Mouse (Mus musculus) intestine, embryonic 14.5 days (tissue): ENCODE data around the gene Dync1li1. TPM values are rescaled to one million over a fixed set of nuclear protein-coding genes. Genes with fewer than 3 reads are reported as not detected.
A peak's percentile ranks its signal among the peaks of the same experiment; 100 is the strongest.
"Not testable (repeated sequence)": the region's sequence is repeated elsewhere in the genome, so short reads cannot be mapped to it uniquely, and the experiment has no call there.

ENCODE experiments used
- ATAC-seq: fragments of 200-750 bp; cut with Nextera tagmentation; replicated peaks from 2 replicates; pipeline ENCODE4 v1.8.0; 2017; ENCODE audit warnings: low read depth, moderate number of reproducible peaks, moderate TSS enrichment, moderate library complexity; ENCODE audit not compliant: low FRiP score, low TSS enrichment
- DNase-seq: peaks from one replicate; pipeline ENCODE4 v3.0.0-alpha.2; 2018; ENCODE audit warnings: low spot score
- H3K27ac ChIP-seq: fragments of 300-500 bp; sonication (generic); 2 replicates; pipeline ENCODE4 v1.5.1; 2014; ENCODE audit warnings: low read depth, mild to moderate bottlenecking, control low read depth
- H3K27me3 ChIP-seq: fragments of 300-500 bp; sonication (generic); replicated peaks from 2 replicates; pipeline ENCODE4 v1.6.1; 2014; ENCODE audit warnings: low read length, control low read depth; ENCODE audit not compliant: control insufficient read depth, insufficient read depth
- H3K36me3 ChIP-seq: fragments of 300-500 bp; sonication (generic); 2 replicates; pipeline ENCODE4 v1.6.1; 2014; ENCODE audit warnings: low read length, control low read depth; ENCODE audit not compliant: control insufficient read depth, insufficient read depth
- H3K4me1 ChIP-seq: fragments of 300-500 bp; sonication (generic); replicated peaks from 2 replicates; pipeline ENCODE4 v1.6.1; 2014; ENCODE audit warnings: low read length, control low read depth, mixed read lengths; ENCODE audit not compliant: control insufficient read depth, insufficient read depth
- H3K4me2 ChIP-seq: fragments of 300-500 bp; sonication (generic); 2 replicates; pipeline ENCODE4 v1.6.1; 2014; ENCODE audit warnings: low read length
- H3K4me3 ChIP-seq: fragments of 300-500 bp; sonication (generic); 2 replicates; pipeline ENCODE4 v1.5.1; 2014; ENCODE audit warnings: low read depth, low read length, control low read depth, mixed read lengths
- H3K9ac ChIP-seq: fragments of 300-500 bp; sonication (generic); 2 replicates; pipeline ENCODE4 v1.6.1; 2014; ENCODE audit warnings: mild to moderate bottlenecking, low read length
- H3K9me3 ChIP-seq: fragments of 300-500 bp; sonication (generic); 2 replicates; pipeline ENCODE4 v1.6.1; 2016; ENCODE audit warnings: low read length, control low read depth; ENCODE audit not compliant: control insufficient read depth
- WGBS: fragments of 180-500 bp; shearing (Covaris S2); extraction: QIAGEN DNeasy Blood & Tissue Kit; methylation state at CpG from one replicate; pipeline ENCODE4 v1.1.7; 2014; 5-methylcytosine and 5-hydroxymethylcytosine counted together
- polyA plus RNA-seq: library from polyadenylated mRNA; unstranded; fragments of >200 nt; fragmentation: Nextera tagmentation; extraction: Ambion mirVana; gene quantifications from 2 replicates; pipeline ENCODE4 v1.2.1, GENCODE M21; 2014

Dync1li1 gene
- 41.5 and 55.5 TPM in 2 replicates for polyA plus RNA-seq

DNA sequence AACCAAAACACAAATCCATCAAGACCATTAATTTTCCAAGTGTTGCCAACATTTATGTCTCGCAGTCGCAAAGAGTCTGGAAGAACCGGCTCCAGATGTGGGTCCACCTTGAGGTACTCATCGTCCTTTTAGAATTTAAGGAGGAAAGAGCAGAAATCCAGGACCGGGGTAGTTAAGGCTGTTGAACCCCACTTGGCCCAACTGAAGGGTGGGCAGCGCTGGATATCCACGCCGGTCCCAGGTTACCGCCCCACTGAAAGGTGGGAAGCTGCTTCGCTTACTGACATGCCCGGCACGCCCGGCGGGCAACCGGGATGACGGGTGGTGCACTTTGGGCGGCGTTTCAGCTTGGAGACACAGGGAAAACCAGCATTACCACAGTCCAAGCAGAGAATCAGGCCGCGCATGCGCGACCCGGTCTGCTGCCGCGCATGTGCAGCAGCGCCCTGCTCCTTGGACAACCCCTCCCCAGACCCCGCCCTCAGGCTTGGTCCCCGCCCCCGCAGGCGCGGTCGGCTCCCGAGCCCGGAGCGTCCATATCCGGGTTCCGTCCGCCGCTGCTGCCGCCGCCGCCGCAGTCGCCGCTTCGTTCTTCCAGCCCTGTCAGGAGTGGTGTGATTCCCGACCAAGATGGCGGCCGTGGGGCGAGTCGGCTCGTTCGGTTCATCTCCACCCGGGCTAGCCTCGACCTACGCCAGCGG lies at the start of gene Dync1li1:
TSS of gene Dync1li1 (plus strand) at position 539 of the 701 bp plus-strand sequence.
- H3K36me3 ChIP-seq, result peaks cover 14% of the 10 kb centered on the region
- peaks cover 16% of the 10 kb centered on the region for H3K4me1 ChIP-seq
- peak within 1 kb of the TSS; percentile 89 for H3K9ac ChIP-seq
- under 1% methylated on average over 57 of the region's 57 CpGs for WGBS
- H3K9me3 ChIP-seq, result no peaks in the 10 kb centered on the region
- peak within 1 kb of the TSS; percentile 71 for H3K4me2 ChIP-seq
- DNase-seq, result peak; percentile 98
- H3K27me3 ChIP-seq, result no peaks in the 10 kb centered on the region
- peak within 1 kb of the TSS; percentile 92 for H3K27ac ChIP-seq
- peak; percentile 93 for ATAC-seq
- peak within 1 kb of the TSS; percentile 79 for H3K4me3 ChIP-seq

- DNase-seq (no peak), ATAC-seq (peak; percentile 13; the same call in 1 of the 2 replicates)
These were observed 49.3 kb upstream of the Dync1li1 start for GRCm38 (mm10) chr9:114639186-114639748.

GRCm38 (mm10) chr9:114639839-114640646 lies 48.5 kb upstream of the Dync1li1 start, which contains the start of gene Cnot10:
Gene Cnot10 (minus strand): TSS chr9:114640184.
- Histone ChIP-seq H3K4me1 (peaks cover 5% of the 10 kb centered on the region), H3K27me3 (no peaks in the 10 kb centered on the region; the same call in 1 of the 2 replicates), H3K9me3 (no peaks in the 10 kb centered on the region), H3K4me2 (peak within 1 kb of the TSS; percentile 91), H3K4me3 (peak within 1 kb of the TSS; percentile 83), H3K9ac (peak within 1 kb of the TSS; percentile 79), H3K36me3 (peaks cover 13% of the 10 kb centered on the region; the same call in 1 of the 2 replicates), H3K27ac (peak within 1 kb of the TSS; percentile 84)
- WGBS, result 4% methylated on average over 51 of the region's 51 CpGs
- ATAC-seq (peak; percentile 97), DNase-seq (peak; percentile 98)

More at GRCm38 (mm10) chr9:114639186-114639748, 49.3 kb upstream of the Dync1li1 start:
- Histone ChIP-seq H3K36me3 (peaks cover 13% of the 10 kb centered on the region; the same call in 1 of the 2 replicates), H3K27me3 (no peaks in the 10 kb centered on the region; the same call in 1 of the 2 replicates), H3K4me3 (peak overlapping the region; percentile 83), H3K9ac (peak overlapping the region; percentile 79), H3K4me1 (peaks cover 5% of the 10 kb centered on the region), H3K4me2 (peak overlapping the region; percentile 91), H3K9me3 (no peaks in the 10 kb centered on the region), H3K27ac (peak overlapping the region; percentile 84)
- WGBS, result 12% methylated on average over 18 of the region's 18 CpGs

DNA sequence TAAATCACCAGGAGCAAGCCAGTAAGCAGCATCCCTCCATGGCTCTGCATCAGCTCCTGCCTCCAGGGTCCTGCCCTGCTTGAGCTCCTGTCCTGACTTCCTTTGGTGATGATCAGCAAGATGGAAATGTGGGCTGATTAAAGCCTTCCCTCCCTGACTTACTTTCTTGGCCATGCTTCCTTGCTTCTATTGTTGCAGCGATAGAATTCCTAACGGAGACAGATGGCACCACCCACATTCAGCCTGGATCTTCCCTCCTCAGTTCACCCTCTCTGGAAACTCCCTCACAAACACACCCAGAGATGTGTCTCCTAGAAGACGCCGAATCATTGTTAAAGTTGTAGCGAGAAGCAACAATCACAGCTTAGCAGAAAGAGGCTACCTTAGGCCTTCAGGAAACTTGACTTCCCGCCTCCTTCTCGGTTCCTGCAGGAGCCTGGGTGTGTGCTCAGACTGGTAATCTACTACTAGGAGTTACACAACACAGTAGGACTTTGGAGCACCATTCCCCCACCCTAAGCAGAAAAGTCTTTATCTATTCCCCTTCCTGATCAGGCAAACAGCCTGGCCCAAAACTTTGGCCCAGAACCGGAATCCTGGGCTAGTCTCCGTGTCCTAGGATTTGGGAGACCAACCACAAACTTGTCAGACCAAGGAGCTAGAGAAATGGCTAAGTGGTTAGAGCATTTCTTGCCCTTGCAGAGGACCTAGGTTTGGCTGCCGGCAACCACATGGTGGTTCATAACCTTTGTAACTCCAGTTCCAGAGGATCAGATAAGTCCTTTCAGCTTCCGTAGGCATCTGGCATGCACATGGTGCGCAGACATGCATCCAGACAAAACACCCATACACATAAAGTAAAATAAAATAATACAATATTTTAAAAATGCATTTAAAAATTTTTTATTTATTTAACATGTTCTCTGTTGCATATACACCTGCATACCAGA lies 41.8 kb upstream of the Dync1li1 start:
- ATAC-seq (no peak), DNase-seq (no peak)
- 89% methylated on average over 12 of the region's 12 CpGs for WGBS
- no peak overlapping the region for H3K27ac ChIP-seq
- H3K4me1 ChIP-seq, result no peaks in the 10 kb centered on the region
- H3K36me3 ChIP-seq, result no peaks in the 10 kb centered on the region
- no peak overlapping the region for H3K9ac ChIP-seq
- H3K9me3 ChIP-seq, result no peaks in the 10 kb centered on the region
- H3K4me3 ChIP-seq, result no peak overlapping the region
- H3K4me2 ChIP-seq, result no peak overlapping the region
- H3K27me3 ChIP-seq, result no peaks in the 10 kb centered on the region

DNA sequence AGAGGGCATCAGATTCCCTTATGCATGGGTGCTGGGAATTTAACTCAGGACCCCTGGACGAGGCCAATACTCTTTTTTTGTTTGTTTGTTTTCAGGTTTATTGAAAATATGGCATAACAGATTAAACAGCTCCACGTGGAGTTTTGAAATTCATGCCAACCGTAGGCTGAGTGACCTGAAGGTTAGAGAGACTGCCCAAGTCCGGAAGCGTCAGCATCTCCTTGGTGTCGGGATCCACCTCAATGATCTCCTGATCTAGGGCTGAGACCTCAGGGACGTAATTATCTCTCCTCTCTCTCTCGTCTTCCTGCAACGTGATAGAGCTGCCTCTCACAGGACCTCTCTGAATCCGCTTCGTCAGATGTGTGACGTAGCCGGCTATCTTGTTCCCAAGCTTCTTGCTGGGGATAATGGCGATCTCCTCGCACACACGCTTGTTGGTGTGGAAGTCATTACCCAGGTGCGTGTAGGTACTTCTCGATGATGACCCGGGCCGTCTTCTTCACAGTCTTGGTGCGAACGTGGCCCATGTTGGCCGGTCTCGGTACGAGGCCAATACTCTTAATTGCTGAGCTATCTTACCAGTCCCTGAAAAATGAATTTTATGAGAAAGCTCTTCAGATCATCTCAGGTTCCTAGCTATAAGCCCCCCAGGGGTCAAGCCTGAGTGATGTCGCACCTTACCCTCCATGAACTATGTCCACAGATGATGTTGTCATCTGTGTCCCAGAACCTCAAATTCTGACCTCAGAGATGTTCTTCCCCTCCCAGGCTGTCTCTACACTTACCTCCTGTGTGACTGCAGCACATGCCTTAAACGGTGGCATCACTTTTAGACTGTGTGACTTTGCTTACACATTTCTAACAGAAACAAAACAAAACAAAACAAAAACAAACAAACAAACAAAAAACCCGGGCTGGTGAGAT lies 40.8 kb upstream of the Dync1li1 start:
- Histone ChIP-seq H3K9ac (no peak overlapping the region), H3K27me3 (no peaks in the 10 kb centered on the region), H3K4me2 (no peak overlapping the region), H3K27ac (no peak overlapping the region), H3K9me3 (no peaks in the 10 kb centered on the region), H3K36me3 (no peaks in the 10 kb centered on the region), H3K4me1 (no peaks in the 10 kb centered on the region), H3K4me3 (no peak overlapping the region)
- ATAC-seq (no peak), DNase-seq (no peak)
- WGBS, result 81% methylated on average over 28 of the region's 28 CpGs

- H3K27ac ChIP-seq, DNase-seq: not testable (repeated sequence)
- 46% methylated on average over 8 of the region's 9 CpGs for WGBS
These were observed 40.1 kb upstream of the Dync1li1 start for GRCm38 (mm10) chr9:114648472-114648871.

DNA sequence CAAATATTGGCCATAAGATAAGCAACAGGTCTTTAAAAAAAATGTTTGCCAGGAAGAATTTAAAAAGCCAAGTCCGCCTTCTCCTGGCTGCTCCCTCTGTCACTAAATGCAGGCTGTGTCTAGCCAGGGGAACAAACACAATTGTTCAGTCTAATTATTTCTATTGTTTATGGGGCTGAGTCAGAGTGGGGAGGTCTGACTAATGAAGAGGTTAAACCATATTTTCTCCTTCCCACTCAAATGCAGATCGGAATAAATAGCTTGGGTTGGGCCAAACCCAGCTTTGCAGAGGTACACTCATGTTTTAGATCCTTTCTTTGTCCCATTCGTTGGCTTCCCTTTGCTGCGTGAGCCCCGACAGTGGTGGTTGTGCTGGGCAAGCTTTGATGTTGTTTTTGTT lies 39.2 kb upstream of the Dync1li1 start:
- H3K9me3 ChIP-seq, result no peaks in the 10 kb centered on the region
- no peak for ATAC-seq
- no peak overlapping the region for H3K27ac ChIP-seq
- H3K4me3 ChIP-seq, result no peak overlapping the region
- no peaks in the 10 kb centered on the region for H3K4me1 ChIP-seq
- H3K4me2 ChIP-seq, result no peak overlapping the region
- no peak for DNase-seq
- H3K27me3 ChIP-seq, result no peaks in the 10 kb centered on the region
- H3K36me3 ChIP-seq, result no peaks in the 10 kb centered on the region
- WGBS, result 39% methylated on average over 5 of the region's 5 CpGs
- no peak overlapping the region for H3K9ac ChIP-seq

More at GRCm38 (mm10) chr9:114648472-114648871, 40.1 kb upstream of the Dync1li1 start:
- H3K4me1 ChIP-seq, H3K36me3 ChIP-seq, H3K9ac ChIP-seq, ATAC-seq, H3K27me3 ChIP-seq, H3K9me3 ChIP-seq, H3K4me3 ChIP-seq, H3K4me2 ChIP-seq: not testable (repeated sequence)
